Mouse (Mus musculus) limb, embryonic 11.5 days (tissue): Measurements from ENCODE around the gene Efs. TPM values are rescaled to one million over a fixed set of nuclear protein-coding genes. Genes with fewer than 3 reads are reported as not detected.

Experiments
- ATAC-seq: fragments of 200-750 bp; cut with Nextera tagmentation; 2 replicates; pipeline ENCODE4 v1.8.0; 2017; ENCODE audit warnings: low read depth; ENCODE audit not compliant: insufficient number of reproducible peaks, low FRiP score, low TSS enrichment
- DNase-seq: peaks from one replicate; pipeline ENCODE4 v3.0.0-alpha.2; 2015; ENCODE audit warnings: low spot score
- H3K27ac ChIP-seq: fragments of 300-500 bp; sonication (generic); replicated peaks from 2 replicates; pipeline ENCODE4 v1.5.1; 2014; ENCODE audit warnings: low read depth, mild to moderate bottlenecking, low read length
- H3K27me3 ChIP-seq: fragments of 300-500 bp; sonication (generic); 2 replicates; pipeline ENCODE4 v1.6.1; 2014; ENCODE audit warnings: mild to moderate bottlenecking, low read length, mixed read lengths; ENCODE audit not compliant: control insufficient read depth, insufficient read depth
- H3K36me3 ChIP-seq: fragments of 300-500 bp; sonication (generic); 2 replicates; pipeline ENCODE4 v1.6.1; 2014; ENCODE audit warnings: mild to moderate bottlenecking, low read length, moderate library complexity, mixed read lengths; ENCODE audit not compliant: control insufficient read depth, insufficient read depth
- H3K4me1 ChIP-seq: fragments of 300-500 bp; sonication (generic); 2 replicates; pipeline ENCODE4 v1.6.1; 2014; ENCODE audit warnings: low read length, mixed read lengths; ENCODE audit not compliant: control insufficient read depth, insufficient read depth
- H3K4me2 ChIP-seq: fragments of 300-500 bp; sonication (generic); 2 replicates; pipeline ENCODE4 v1.6.1; 2014; ENCODE audit warnings: low read depth, mild to moderate bottlenecking, moderate library complexity; ENCODE audit not compliant: severe bottlenecking
- H3K4me3 ChIP-seq: fragments of 300-500 bp; sonication (generic); 2 replicates; pipeline ENCODE4 v1.5.1; 2014; ENCODE audit warnings: low read depth, low read length
- H3K9ac ChIP-seq: fragments of 300-500 bp; sonication (generic); 2 replicates; pipeline ENCODE4 v1.6.1; 2014; ENCODE audit warnings: mild to moderate bottlenecking, low read length
- H3K9me3 ChIP-seq: fragments of 300-500 bp; sonication (generic); 2 replicates; pipeline ENCODE4 v1.6.1; 2016; ENCODE audit warnings: low read length; ENCODE audit not compliant: control insufficient read depth
- WGBS: fragments of 180-500 bp; shearing (Covaris S2); extraction: QIAGEN DNeasy Blood & Tissue Kit; methylation state at CpG from one replicate; pipeline ENCODE4 v1.1.7; 2014; 5-methylcytosine and 5-hydroxymethylcytosine counted together
- polyA plus RNA-seq: library from polyadenylated mRNA; unstranded; fragments of >200 nt; fragmentation: Nextera tagmentation; extraction: Ambion mirVana; gene quantifications from 2 replicates; pipeline ENCODE4 v1.2.1, GENCODE M21; 2014

Efs gene
- polyA plus RNA-seq, 1 experiment from 2014 or later = 44.6 TPM

GRCm38 (mm10) chr14:54897445-54897844, 28.5 kb downstream of the Efs start:
- ATAC-seq (no peak), DNase-seq (no peak)
- peaks cover 3% of the 10 kb centered on the region for H3K4me1 ChIP-seq
- no peak overlapping the region for H3K27ac ChIP-seq
- H3K9me3 ChIP-seq = no peaks in the 10 kb centered on the region
- H3K27me3 ChIP-seq = no peaks in the 10 kb centered on the region
- H3K4me3 ChIP-seq = no peak overlapping the region
- no peak overlapping the region for H3K9ac ChIP-seq
- no peak overlapping the region for H3K4me2 ChIP-seq
- 83% methylated on average over 2 of the region's 2 CpGs for WGBS
- H3K36me3 ChIP-seq = peaks cover 18% of the 10 kb centered on the region

- Histone ChIP-seq H3K4me1 (peaks cover 3% of the 10 kb centered on the region), H3K4me2 (peak overlapping the region; percentile 70), H3K27me3 (no peaks in the 10 kb centered on the region), H3K27ac (peak overlapping the region; percentile 91), H3K9me3 (no peaks in the 10 kb centered on the region), H3K4me3 (peak overlapping the region; percentile 97), H3K36me3 (peaks cover 18% of the 10 kb centered on the region), H3K9ac (peak overlapping the region; percentile 99)
- DNase-seq (peak; percentile 72), ATAC-seq (peak; percentile 27)
- under 1% methylated on average over 52 of the region's 54 CpGs for WGBS
Observed at GRCm38 (mm10) chr14:54894296-54895151, 31.4 kb downstream of the Efs start.

GRCm38 (mm10) chr14:54893651-54894181, 32.2 kb downstream of the Efs start:
- peak; percentile 96 for DNase-seq
- H3K4me1 ChIP-seq = peaks cover 3% of the 10 kb centered on the region
- peaks cover 18% of the 10 kb centered on the region for H3K36me3 ChIP-seq
- H3K4me2 ChIP-seq = peak overlapping the region; percentile 24; the same call in 1 of the 2 replicates
- peak; percentile 99 for ATAC-seq
- H3K27ac ChIP-seq = peak overlapping the region; percentile 91; the same call in 1 of the 2 replicates
- H3K27me3 ChIP-seq = no peaks in the 10 kb centered on the region
- H3K9ac ChIP-seq = peak overlapping the region; percentile 99
- peak overlapping the region; percentile 97 for H3K4me3 ChIP-seq
- no peaks in the 10 kb centered on the region for H3K9me3 ChIP-seq
- WGBS = under 1% methylated on average over 38 of the region's 38 CpGs

- Histone ChIP-seq H3K4me2 (peak within 1 kb of the TSS; percentile 24; the same call in 1 of the 2 replicates), H3K27ac (no peak within 1 kb of the TSS), H3K27me3 (no peaks in the 10 kb centered on the region), H3K36me3 (peaks cover 12% of the 10 kb centered on the region), H3K9me3 (no peaks in the 10 kb centered on the region), H3K4me3 (peak within 1 kb of the TSS; percentile 97), H3K9ac (no peak within 1 kb of the TSS), H3K4me1 (peaks cover 3% of the 10 kb centered on the region)
- DNase-seq (no peak), ATAC-seq (no peak)
- WGBS = 92% methylated on average over 3 of the region's 3 CpGs
Observed at GRCm38 (mm10) chr14:54892200-54892599, 33.7 kb downstream of the Efs start, which contains the start of gene Pabpn1. Gene Pabpn1 (plus strand): TSS chr14:54892500.

GRCm38 (mm10) chr14:54885309-54885708, 40.6 kb downstream of the Efs start:
- 93% methylated on average over 11 of the region's 11 CpGs for WGBS
- Histone ChIP-seq H3K36me3 (no peaks in the 10 kb centered on the region), H3K27me3 (no peaks in the 10 kb centered on the region), H3K9ac (no peak overlapping the region), H3K9me3 (no peaks in the 10 kb centered on the region), H3K27ac (no peak overlapping the region), H3K4me2 (no peak overlapping the region), H3K4me1 (peaks cover 9% of the 10 kb centered on the region), H3K4me3 (no peak overlapping the region)
- DNase-seq (no peak), ATAC-seq (no peak)

- Histone ChIP-seq H3K4me2 (peak overlapping the region; percentile 66), H3K4me1 (peaks cover 9% of the 10 kb centered on the region), H3K27ac (peak overlapping the region; percentile 72), H3K9ac (peak overlapping the region; percentile 53), H3K4me3 (peak overlapping the region; percentile 38), H3K36me3 (no peaks in the 10 kb centered on the region), H3K9me3 (no peaks in the 10 kb centered on the region), H3K27me3 (no peaks in the 10 kb centered on the region)
- ATAC-seq = 0 out of 2 replicates have a peak, but pooled peaks have one; percentile 4
- DNase-seq = no peak
- WGBS = 19% methylated on average over 21 of the region's 21 CpGs
Observed at GRCm38 (mm10) chr14:54884022-54884712, 41.8 kb downstream of the Efs start.

GRCm38 (mm10) chr14:54883154-54884021, 42.5 kb downstream of the Efs start, which contains the start of the genes Bcl2l2 and Gm20521:
Gene Bcl2l2 (plus strand): TSS chr14:54883377.
Gene Gm20521 (plus strand): TSS chr14:54883441.
- WGBS = 1% methylated on average over 27 of the region's 27 CpGs
- Histone ChIP-seq H3K9me3 (no peaks in the 10 kb centered on the region), H3K9ac (peak within 1 kb of the TSS; percentile 53), H3K27me3 (no peaks in the 10 kb centered on the region; the same call in 1 of the 2 replicates), H3K27ac (peak within 1 kb of the TSS; percentile 72), H3K4me1 (peaks cover 9% of the 10 kb centered on the region), H3K4me3 (peak within 1 kb of the TSS; percentile 38), H3K36me3 (no peaks in the 10 kb centered on the region), H3K4me2 (peak within 1 kb of the TSS; percentile 66)
- DNase-seq = peak; percentile 83
- peak; percentile 81 for ATAC-seq
